Mouse (Mus musculus): ENCODE measurements around the gene Osbpl2. TPM values are rescaled to one million over a fixed set of nuclear protein-coding genes. Genes with fewer than 3 reads are reported as not detected.

Osbpl2 gene
- polyA plus RNA-seq, 1 experiment from 2014 or later, result 66.1 TPM

- 72% methylated on average over 6 of the region's 6 CpGs for WGBS
- Histone ChIP-seq H3K4me2 (replicated peaks) (no peak overlapping the region), H3K27me3 (peaks cover 34% of the 10 kb centered on the region), H3K27ac (no peak overlapping the region), H3K4me3 (replicated peaks) (no peak overlapping the region), H3K9me3 (no peaks in the 10 kb centered on the region), H3K36me3 (no peaks in the 10 kb centered on the region), H3K9ac (replicated peaks) (no peak overlapping the region), H3K4me1 (replicated peaks) (peaks cover 34% of the 10 kb centered on the region)
- ATAC-seq, result no peak
These were observed 10.8 kb upstream of the Osbpl2 start for GRCm38 (mm10) chr2:180108285-180108684.

GRCm38 (mm10) chr2:180113909-180114890 lies 4.9 kb upstream of the Osbpl2 start:
- H3K9ac ChIP-seq (replicated peaks), result no peak overlapping the region
- WGBS, result 60% methylated on average over 17 of the region's 17 CpGs

DNA sequence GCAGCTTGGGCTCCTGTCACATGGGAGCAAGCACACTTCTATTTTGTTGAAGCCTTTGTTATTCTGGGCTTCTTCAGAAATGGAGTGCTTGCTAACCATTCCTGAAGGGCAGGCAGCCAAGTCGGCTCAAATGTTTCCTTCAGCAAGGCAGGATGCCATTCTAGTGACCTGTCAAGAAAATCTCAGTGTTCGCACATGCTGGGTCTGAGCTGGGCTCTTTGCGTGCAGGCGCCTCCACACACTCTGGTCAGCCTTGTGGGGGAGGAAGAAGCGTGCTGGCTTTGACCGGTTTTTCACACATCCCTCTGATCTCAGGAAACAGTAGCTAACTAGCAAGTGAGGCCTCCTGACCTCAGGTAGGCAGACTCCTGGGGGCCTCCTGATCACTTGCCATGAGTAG lies 3.8 kb upstream of the Osbpl2 start:
- Histone ChIP-seq H3K4me2 (replicated peaks) (no peak overlapping the region), H3K4me3 (replicated peaks) (no peak overlapping the region), H3K36me3 (no peaks in the 10 kb centered on the region), H3K9me3 (no peaks in the 10 kb centered on the region), H3K27ac (peak overlapping the region; percentile 40), H3K4me1 (replicated peaks) (peaks cover 56% of the 10 kb centered on the region), H3K9ac (replicated peaks) (no peak overlapping the region), H3K27me3 (peaks cover 3% of the 10 kb centered on the region; the same call in 1 of the 2 replicates)
- 38% methylated on average over 6 of the region's 6 CpGs for WGBS
- no peak for ATAC-seq

More at GRCm38 (mm10) chr2:180113909-180114890, 4.9 kb upstream of the Osbpl2 start:
- Histone ChIP-seq H3K36me3 (no peaks in the 10 kb centered on the region), H3K4me1 (replicated peaks) (peaks cover 52% of the 10 kb centered on the region), H3K4me3 (replicated peaks) (no peak overlapping the region), H3K9me3 (no peaks in the 10 kb centered on the region), H3K27me3 (peaks cover 5% of the 10 kb centered on the region; the same call in 1 of the 2 replicates), H3K4me2 (replicated peaks) (no peak overlapping the region), H3K27ac (peak overlapping the region; percentile 40; the same call in 1 of the 2 replicates)
- no peak for ATAC-seq

- WGBS, result 84% methylated on average over 10 of the region's 10 CpGs
- ATAC-seq, result no peak
- no peak overlapping the region for H3K9ac ChIP-seq (replicated peaks)
- H3K36me3 ChIP-seq, result no peaks in the 10 kb centered on the region
- no peak overlapping the region for H3K4me3 ChIP-seq (replicated peaks)
- no peaks in the 10 kb centered on the region for H3K27me3 ChIP-seq
- peaks cover 64% of the 10 kb centered on the region for H3K4me1 ChIP-seq (replicated peaks)
- no peaks in the 10 kb centered on the region for H3K9me3 ChIP-seq
- no peak overlapping the region for H3K4me2 ChIP-seq (replicated peaks)
- no peak overlapping the region for H3K27ac ChIP-seq
These were observed 3.0 kb upstream of the Osbpl2 start for GRCm38 (mm10) chr2:180116081-180116493.

DNA sequence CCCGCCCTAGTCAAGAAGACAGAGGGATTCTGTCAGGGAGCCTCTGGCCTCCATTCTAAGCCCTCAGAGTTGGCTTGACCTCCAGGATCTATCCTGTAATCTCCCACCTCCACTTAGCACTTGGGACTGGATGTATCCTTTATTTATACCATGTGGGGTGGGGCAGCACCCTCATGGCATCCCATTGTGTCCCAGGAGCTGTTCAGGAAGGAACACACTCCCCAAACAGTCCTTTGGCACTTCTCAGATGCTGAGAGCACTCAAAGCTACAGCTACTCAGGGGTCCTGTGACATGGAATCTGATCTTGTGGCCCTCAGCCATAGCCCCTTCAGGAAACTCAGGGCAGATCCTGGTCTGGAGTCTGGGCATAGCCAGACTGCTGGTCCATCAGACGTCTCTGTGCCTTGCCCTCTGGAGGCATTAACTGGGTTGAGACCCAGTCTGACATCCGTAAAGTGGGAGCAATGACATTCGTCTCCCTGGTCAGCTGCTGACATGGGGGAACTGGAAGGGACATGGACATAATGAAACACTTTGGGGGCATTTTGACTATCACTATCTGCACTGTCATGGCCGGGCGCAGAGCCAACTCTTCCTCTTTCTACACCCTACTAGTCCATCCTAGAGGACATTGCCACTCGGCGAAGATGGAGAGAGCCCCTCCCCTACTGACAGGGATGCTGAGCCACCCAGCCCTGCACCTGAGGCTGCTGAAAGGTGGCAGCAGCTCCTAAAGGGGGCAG lies 2.2 kb upstream of the Osbpl2 start:
- H3K9me3 ChIP-seq, result no peaks in the 10 kb centered on the region
- peak overlapping the region; percentile 49; the same call in 1 of the 2 replicates for H3K9ac ChIP-seq (replicated peaks)
- no peak for ATAC-seq
- 67% methylated on average over 8 of the region's 8 CpGs for WGBS
- H3K4me2 ChIP-seq (replicated peaks), result peak overlapping the region; percentile 98; the same call in 1 of the 2 replicates
- H3K36me3 ChIP-seq, result no peaks in the 10 kb centered on the region
- peaks cover 64% of the 10 kb centered on the region for H3K4me1 ChIP-seq (replicated peaks)
- no peak overlapping the region for H3K4me3 ChIP-seq (replicated peaks)
- no peaks in the 10 kb centered on the region for H3K27me3 ChIP-seq
- H3K27ac ChIP-seq, result peak overlapping the region; percentile 90

- peaks cover 64% of the 10 kb centered on the region for H3K4me1 ChIP-seq (replicated peaks)
- peak; percentile 59 for ATAC-seq
- H3K9me3 ChIP-seq, result no peaks in the 10 kb centered on the region
- H3K27me3 ChIP-seq, result no peaks in the 10 kb centered on the region
- H3K27ac ChIP-seq, result peak overlapping the region; percentile 90
- peak overlapping the region; percentile 49 for H3K9ac ChIP-seq (replicated peaks)
- H3K36me3 ChIP-seq, result no peaks in the 10 kb centered on the region
- peak overlapping the region; percentile 98 for H3K4me2 ChIP-seq (replicated peaks)
- H3K4me3 ChIP-seq (replicated peaks), result no peak overlapping the region
- 9% methylated on average over 13 of the region's 13 CpGs for whole genome bisulfite sequencing
These were observed 1.5 kb upstream of the Osbpl2 start for GRCm38 (mm10) chr2:180117485-180118194.

- H3K4me1 ChIP-seq (replicated peaks), result peaks cover 56% of the 10 kb centered on the region
- peak; percentile 10 for ATAC-seq
- H3K9me3 ChIP-seq, result no peaks in the 10 kb centered on the region
- H3K36me3 ChIP-seq, result peaks cover 7% of the 10 kb centered on the region; the same call in 1 of the 2 replicates
- H3K4me2 ChIP-seq (replicated peaks), result peak overlapping the region; percentile 98
- peak overlapping the region; percentile 92 for H3K4me3 ChIP-seq (replicated peaks)
- H3K27me3 ChIP-seq, result no peaks in the 10 kb centered on the region
- H3K27ac ChIP-seq, result peak overlapping the region; percentile 76
- under 1% methylated on average over 64 of the region's 68 CpGs for WGBS
- H3K9ac ChIP-seq (replicated peaks), result peak overlapping the region; percentile 92
These were observed 559 bp downstream of the Osbpl2 start for GRCm38 (mm10) chr2:180119439-180120291.

DNA sequence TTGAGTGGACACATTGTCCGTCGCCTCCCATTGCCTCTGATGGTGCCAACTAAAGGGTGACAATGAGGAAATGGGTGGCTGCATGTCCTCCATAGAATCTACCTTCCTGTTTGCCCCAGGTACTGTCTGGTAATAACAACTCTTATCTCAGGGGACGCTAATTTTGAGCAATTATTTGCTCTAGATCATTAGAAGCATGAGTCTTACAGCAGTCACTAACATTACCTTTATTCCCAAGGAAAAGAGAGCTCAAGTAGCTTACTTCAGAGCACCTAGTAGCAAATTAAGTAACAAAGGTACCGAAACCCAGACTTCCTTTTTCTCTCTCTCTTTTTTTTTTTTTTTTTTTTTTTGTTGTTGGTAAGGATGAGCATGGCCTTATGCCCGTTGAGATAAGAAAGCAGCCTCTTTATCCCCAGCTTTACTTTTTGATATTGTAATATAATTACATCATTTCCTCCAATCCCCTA lies 1.2 kb downstream of the Osbpl2 start:
- no peak overlapping the region for H3K27ac ChIP-seq
- peak overlapping the region; percentile 98 for H3K4me2 ChIP-seq (replicated peaks)
- no peaks in the 10 kb centered on the region for H3K9me3 ChIP-seq
- no peaks in the 10 kb centered on the region for H3K27me3 ChIP-seq
- H3K4me1 ChIP-seq (replicated peaks), result peaks cover 53% of the 10 kb centered on the region
- H3K4me3 ChIP-seq (replicated peaks), result peak overlapping the region; percentile 92
- 62% methylated on average over 5 of the region's 5 CpGs for WGBS
- peaks cover 7% of the 10 kb centered on the region; the same call in 1 of the 2 replicates for H3K36me3 ChIP-seq
- peak overlapping the region; percentile 92 for H3K9ac ChIP-seq (replicated peaks)
- no peak for ATAC-seq

DNA sequence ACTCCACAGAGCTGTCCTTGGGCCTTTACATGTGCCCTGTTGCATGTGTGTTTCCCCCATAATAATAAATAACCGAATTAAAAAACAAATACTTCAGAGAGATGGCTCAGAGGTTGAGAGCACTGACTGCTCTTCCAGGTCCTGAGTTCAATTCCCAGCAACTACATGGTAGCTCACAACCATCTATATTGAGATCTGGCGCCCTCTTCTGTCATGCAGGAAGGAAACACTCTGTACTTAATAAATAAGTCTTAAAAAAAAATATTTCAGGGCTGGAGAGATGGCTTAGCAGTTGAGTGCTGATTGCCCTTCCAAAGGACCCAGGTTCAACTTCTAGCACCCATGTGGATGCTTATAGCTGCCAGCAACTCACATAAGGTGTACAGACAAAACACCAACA lies 5.1 kb downstream of the Osbpl2 start:
- 90% methylated on average over 2 of the region's 2 CpGs for WGBS

DNA sequence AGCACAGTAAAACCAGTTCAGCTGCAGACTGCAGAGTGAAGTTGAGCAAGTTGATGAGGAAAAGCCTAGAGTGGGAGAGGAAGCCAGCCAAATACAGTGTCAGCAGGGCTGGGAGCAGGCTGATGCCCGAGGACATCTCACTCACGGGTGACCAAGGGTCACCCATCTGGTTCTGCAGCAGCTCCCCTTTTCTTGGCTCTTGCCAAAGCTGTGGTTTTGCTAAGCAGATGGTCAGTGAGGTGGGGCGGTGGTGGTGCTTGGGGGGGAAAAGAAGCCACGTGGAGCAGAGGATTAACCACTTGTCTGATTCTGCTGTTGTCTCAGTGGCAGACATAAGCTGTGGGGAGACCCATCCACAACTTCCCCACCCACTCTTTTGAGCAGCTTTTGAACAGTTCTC lies 7.1 kb downstream of the Osbpl2 start:
- 7% methylated on average over 4 of the region's 4 CpGs for WGBS
- H3K36me3 ChIP-seq, result peaks cover 7% of the 10 kb centered on the region; the same call in 1 of the 2 replicates
- no peaks in the 10 kb centered on the region for H3K9me3 ChIP-seq
- H3K4me1 ChIP-seq (replicated peaks), result peaks cover 29% of the 10 kb centered on the region
- H3K9ac ChIP-seq (replicated peaks), result no peak overlapping the region
- H3K27ac ChIP-seq, result no peak overlapping the region
- H3K4me3 ChIP-seq (replicated peaks), result no peak overlapping the region
- ATAC-seq, result no peak
- no peak overlapping the region for H3K4me2 ChIP-seq (replicated peaks)
- no peaks in the 10 kb centered on the region for H3K27me3 ChIP-seq

More for the DNA sequence above, 5.1 kb downstream of the Osbpl2 start:
- Histone ChIP-seq H3K27ac (no peak overlapping the region), H3K9ac (replicated peaks) (no peak overlapping the region), H3K9me3 (no peaks in the 10 kb centered on the region), H3K4me1 (replicated peaks) (peaks cover 44% of the 10 kb centered on the region), H3K27me3 (no peaks in the 10 kb centered on the region), H3K4me2 (replicated peaks) (no peak overlapping the region), H3K4me3 (replicated peaks) (no peak overlapping the region), H3K36me3 (peaks cover 7% of the 10 kb centered on the region; the same call in 1 of the 2 replicates)
- ATAC-seq, result no peak

All from midbrain, embryonic 13.5 days (tissue).